Comparison of ENCODE assay signal across 29 mouse cellular contexts in the genomic region with DNA sequence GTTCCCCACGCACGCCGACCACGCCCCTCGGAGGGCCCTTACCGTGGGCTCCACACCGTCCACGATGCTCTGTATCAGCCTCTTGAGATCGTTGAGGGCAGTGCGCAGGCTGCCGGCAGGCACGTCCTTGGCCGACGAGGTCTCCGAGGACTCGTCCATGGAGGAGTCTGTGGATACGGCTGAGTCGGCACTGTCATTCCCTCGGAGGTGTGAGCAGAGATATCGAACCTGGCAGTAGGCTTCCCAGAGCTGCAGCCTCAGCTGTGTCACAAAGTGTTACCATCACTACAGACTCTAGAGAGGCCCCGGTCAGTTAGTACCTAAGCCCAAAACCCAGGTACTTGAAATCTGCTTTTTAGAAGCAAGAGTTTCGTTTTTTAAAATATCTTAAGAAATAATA. TPM values are rescaled to one million over a fixed set of nuclear protein-coding genes. Genes with fewer than 3 reads are reported as not detected.
A peak's percentile ranks its signal among the peaks of the same experiment; 100 is the strongest.
DNase-seq lines count a peak whose midpoint lies in the region; ATAC-seq and TF ChIP-seq lines count a peak whose summit lies in the region.
"Had no signal": no experiment of that assay in that cellular context is flagged by ENCODE, and none has a peak within 500 bp of the region (broad histone marks: within the 10 kb centered on the region; RNA-seq: fewer than 3 reads in every experiment).

No protein-coding gene starts in this region.

- intact Hi-C loops in heart, postnatal 36 days (cut with DNase I): no loop called here

- no peak overlapping the region for H3K9ac ChIP-seq in forebrain, embryonic 11.5 days (ENCODE audit: low read length)
- no peak overlapping the region for H3K9ac ChIP-seq in forebrain, postnatal 0 days
- peak overlapping the region; percentile 33; the same call in 1 of the 2 replicates for H3K9ac ChIP-seq in heart, embryonic 13.5 days
- H3K9ac ChIP-seq in lung, embryonic 14.5 days: no peak overlapping the region
- H3K9ac ChIP-seq in intestine, embryonic 15.5 days: no peak overlapping the region
- H3K9ac ChIP-seq: forebrain, embryonic 12.5 days; hindbrain, embryonic 15.5 days; limb, embryonic 12.5 days; liver, postnatal 0 days; midbrain, embryonic 12.5 days; neural tube, embryonic 12.5 days had no signal

- H3K4me2 ChIP-seq in forebrain, embryonic 11.5 days (ENCODE audit: low read depth, low read length, severe bottlenecking): no peak overlapping the region
- H3K4me2 ChIP-seq in forebrain, postnatal 0 days (ENCODE audit: low read depth): no peak overlapping the region
- H3K4me2 ChIP-seq in heart, embryonic 13.5 days: peak overlapping the region; percentile 61
- H3K4me2 ChIP-seq in lung, embryonic 14.5 days: peak overlapping the region; percentile 24; the same call in 1 of the 2 replicates
- no peak overlapping the region for H3K4me2 ChIP-seq in intestine, embryonic 15.5 days (replicated peaks)
- H3K4me2 ChIP-seq: forebrain, embryonic 12.5 days; hindbrain, embryonic 15.5 days; limb, embryonic 12.5 days; liver, embryonic 11.5 days; midbrain, embryonic 12.5 days; neural tube, embryonic 12.5 days had no signal

- no peak overlapping the region for H3K27ac ChIP-seq in forebrain, embryonic 11.5 days (ENCODE audit: low read depth, low read length)
- H3K27ac ChIP-seq in forebrain, postnatal 0 days (ENCODE audit: low read depth, low read length): no peak overlapping the region
- no peak overlapping the region for H3K27ac ChIP-seq in heart, embryonic 13.5 days (replicated peaks)
- H3K27ac ChIP-seq in lung, embryonic 14.5 days (ENCODE audit: low read depth): no peak overlapping the region
- H3K27ac ChIP-seq in intestine, embryonic 15.5 days: no peak overlapping the region
- H3K27ac ChIP-seq: forebrain, embryonic 12.5 days; hindbrain, embryonic 10.5 days; hindbrain, embryonic 15.5 days; layer of hippocampus, adult 2 months; left cerebral cortex, adult 2 months; limb, embryonic 12.5 days; midbrain, embryonic 12.5 days; neural tube, embryonic 12.5 days had no signal

- no peaks in the 10 kb centered on the region for H3K9me3 ChIP-seq in forebrain, embryonic 11.5 days (ENCODE audit: control insufficient read depth, low read length)
- H3K9me3 ChIP-seq in forebrain, postnatal 0 days (ENCODE audit: low read length): no peaks in the 10 kb centered on the region
- peaks cover 4% of the 10 kb centered on the region; the same call in 1 of the 2 replicates for H3K9me3 ChIP-seq in heart, embryonic 13.5 days
- no peaks in the 10 kb centered on the region for H3K9me3 ChIP-seq in lung, embryonic 14.5 days (ENCODE audit: low read depth, low read length)
- no peaks in the 10 kb centered on the region for H3K9me3 ChIP-seq in intestine, embryonic 15.5 days
- H3K9me3 ChIP-seq: forebrain, embryonic 12.5 days; hindbrain, embryonic 10.5 days; hindbrain, embryonic 15.5 days; limb, embryonic 12.5 days; midbrain, embryonic 12.5 days; neural tube, embryonic 12.5 days had no signal

- 90% methylated on average over 22 of the region's 22 CpGs for WGBS in forebrain, embryonic 11.5 days
- WGBS in forebrain, postnatal 0 days: 84% methylated on average over 22 of the region's 22 CpGs
- WGBS in heart, embryonic 13.5 days: 35% methylated on average over 22 of the region's 22 CpGs
- WGBS in lung, embryonic 14.5 days: 30% methylated on average over 22 of the region's 22 CpGs
- 82% methylated on average over 22 of the region's 22 CpGs for whole genome bisulfite sequencing in intestine, embryonic 15.5 days

- peak; percentile 42 for DNase-seq in forebrain, embryonic 11.5 days (ENCODE audit: low spot score)
- no peak for DNase-seq in forebrain, postnatal 0 days
- DNase-seq in heart, postnatal 36 days: no peak
- DNase-seq in lung, embryonic 14.5 days: peak; percentile 76
- no peak for DNase-seq in lung, postnatal 4 days
- peak; percentile 41 for DNase-seq in lung, postnatal 10 days
- DNase-seq: cerebellum, adult 2 months; cerebellum, postnatal 14 days; gastrocnemius, postnatal 10 days; kidney, adult 2 months; kidney, postnatal 36 days; liver, postnatal 0 days; thymus, adult 2 months; thymus, postnatal 36 days had no signal

- no peaks in the 10 kb centered on the region for H3K36me3 ChIP-seq in forebrain, embryonic 11.5 days (ENCODE audit: control insufficient read depth, insufficient read depth, low read length)
- peaks cover 33% of the 10 kb centered on the region for H3K36me3 ChIP-seq in forebrain, postnatal 0 days (ENCODE audit: insufficient read depth)
- H3K36me3 ChIP-seq in heart, embryonic 13.5 days: no peaks in the 10 kb centered on the region
- no peaks in the 10 kb centered on the region for H3K36me3 ChIP-seq in lung, embryonic 14.5 days (ENCODE audit: insufficient read depth)
- no peaks in the 10 kb centered on the region for H3K36me3 ChIP-seq in intestine, embryonic 15.5 days
- H3K36me3 ChIP-seq: forebrain, embryonic 12.5 days; hindbrain, embryonic 10.5 days; limb, embryonic 12.5 days; midbrain, embryonic 12.5 days; neural tube, embryonic 12.5 days had no signal

- no peak for ATAC-seq in forebrain, embryonic 11.5 days (replicated peaks; ENCODE audit: low FRiP score)
- ATAC-seq in forebrain, postnatal 0 days: no peak
- no peak for ATAC-seq in heart, embryonic 13.5 days (ENCODE audit: extremely low read depth, insufficient number of reproducible peaks, low FRiP score, low TSS enrichment)
- peak; percentile 89 for ATAC-seq in lung, embryonic 14.5 days (ENCODE audit: insufficient read depth)
- ATAC-seq in intestine, embryonic 15.5 days: no peak
- ATAC-seq: liver, postnatal 0 days had no signal

- H3K27me3 ChIP-seq in forebrain, embryonic 11.5 days (ENCODE audit: control insufficient read depth, insufficient read depth, low read length): no peaks in the 10 kb centered on the region
- H3K27me3 ChIP-seq in forebrain, postnatal 0 days (ENCODE audit: insufficient read depth, low read length): no peaks in the 10 kb centered on the region
- H3K27me3 ChIP-seq in heart, embryonic 13.5 days (replicated peaks): peaks cover 11% of the 10 kb centered on the region
- no peaks in the 10 kb centered on the region for H3K27me3 ChIP-seq in lung, embryonic 14.5 days (ENCODE audit: insufficient read depth, low read length)
- no peaks in the 10 kb centered on the region for H3K27me3 ChIP-seq in intestine, embryonic 15.5 days (replicated peaks)
- H3K27me3 ChIP-seq: forebrain, embryonic 12.5 days; hindbrain, embryonic 15.5 days; midbrain, embryonic 12.5 days; neural tube, embryonic 12.5 days; Patski had no signal

- H3K4me3 ChIP-seq in forebrain, embryonic 11.5 days (ENCODE audit: low read depth, low read length): no peak overlapping the region
- H3K4me3 ChIP-seq in forebrain, postnatal 0 days (ENCODE audit: low read depth, low read length): no peak overlapping the region
- H3K4me3 ChIP-seq in heart, embryonic 13.5 days: peak overlapping the region; percentile 21; the same call in 1 of the 2 replicates
- no peak overlapping the region for H3K4me3 ChIP-seq in lung, embryonic 14.5 days (ENCODE audit: low read depth, low read length)
- no peak overlapping the region for H3K4me3 ChIP-seq in intestine, embryonic 15.5 days (replicated peaks)
- H3K4me3 ChIP-seq: erythroblast, embryonic 14.5 days; forebrain, embryonic 12.5 days; hindbrain, embryonic 10.5 days; hindbrain, embryonic 15.5 days; layer of hippocampus, adult 2 months; left cerebral cortex, adult 2 months; limb, embryonic 12.5 days; megakaryocyte, embryonic 14.5 days; midbrain, embryonic 12.5 days; myocyte; neural tube, embryonic 12.5 days had no signal

- H3K4me1 ChIP-seq in forebrain, embryonic 11.5 days (replicated peaks; ENCODE audit: control insufficient read depth, insufficient read depth, low read length): peaks cover 4% of the 10 kb centered on the region; the same call in 1 of the 2 replicates
- peaks cover 4% of the 10 kb centered on the region; the same call in 1 of the 2 replicates for H3K4me1 ChIP-seq in forebrain, postnatal 0 days (ENCODE audit: insufficient read depth)
- peaks cover 7% of the 10 kb centered on the region for H3K4me1 ChIP-seq in heart, embryonic 13.5 days
- no peaks in the 10 kb centered on the region for H3K4me1 ChIP-seq in lung, embryonic 14.5 days (ENCODE audit: insufficient read depth)
- H3K4me1 ChIP-seq in intestine, embryonic 15.5 days (replicated peaks): no peaks in the 10 kb centered on the region
- H3K4me1 ChIP-seq: limb, embryonic 12.5 days; neural tube, embryonic 12.5 days had no signal

- no peak for TF ChIP-seq CTCF in forebrain, postnatal 0 days (IDR thresholded peaks at IDR 0.05; ENCODE audit: low read depth)
- TF ChIP-seq CTCF in lung, embryonic 14.5 days (IDR thresholded peaks at IDR 0.05; ENCODE audit: low read depth): no peak

RNA-seq across cellular contexts. Expression of a gene that starts 30.9 kb away (rescaled TPM):
- polyA plus RNA-seq in forebrain, embryonic 11.5 days (2014; fragmentation: Nextera tagmentation; extraction: Ambion mirVana): 18.1 and 20.3 TPM in 2 replicates
- total RNA-seq in forebrain, postnatal 0 days (2014; rRNA removed): 87.7 and 92.5 TPM in 2 replicates
- 22.0 and 24.7 TPM in 2 replicates for polyA plus RNA-seq in forebrain, postnatal 0 days (2015; fragmentation: Nextera tagmentation; extraction: Ambion mirVana)
- polyA plus RNA-seq in heart, embryonic 13.5 days (2015; fragmentation: Nextera tagmentation; extraction: Ambion mirVana): 13.1 and 15.7 TPM in 2 replicates
- 10 to 100 TPM; 43.1 to 46.3 TPM for total RNA-seq in heart, postnatal 36 days (2021)
- polyA plus RNA-seq in lung, embryonic 14.5 days (2014; fragmentation: Nextera tagmentation; extraction: Ambion mirVana): 18.8 and 19.9 TPM in 2 replicates
- polyA plus RNA-seq in intestine, embryonic 15.5 days (2015; fragmentation: Nextera tagmentation; extraction: Ambion mirVana): 16.3 and 16.5 TPM in 2 replicates

Comparison
In these comparisons a context has a peak if more than half of its experiments do, and no peak if none do; other contexts are left out.
1. DNase-seq: peak in forebrain, embryonic 11.5 days (single experiment), lung, embryonic 14.5 days (single experiment) and lung, postnatal 10 days (single experiment); none in forebrain, postnatal 0 days (single experiment), heart, postnatal 36 days (0 of 2) and lung, postnatal 4 days (0 of 2).
2. H3K4me2 ChIP-seq: peak in heart, embryonic 13.5 days (single experiment) and lung, embryonic 14.5 days (single experiment); none in forebrain, embryonic 11.5 days (single experiment), forebrain, postnatal 0 days (single experiment) and intestine, embryonic 15.5 days (single experiment).